Mouse (Mus musculus): ENCODE results near the gene Brms1.

DNA sequence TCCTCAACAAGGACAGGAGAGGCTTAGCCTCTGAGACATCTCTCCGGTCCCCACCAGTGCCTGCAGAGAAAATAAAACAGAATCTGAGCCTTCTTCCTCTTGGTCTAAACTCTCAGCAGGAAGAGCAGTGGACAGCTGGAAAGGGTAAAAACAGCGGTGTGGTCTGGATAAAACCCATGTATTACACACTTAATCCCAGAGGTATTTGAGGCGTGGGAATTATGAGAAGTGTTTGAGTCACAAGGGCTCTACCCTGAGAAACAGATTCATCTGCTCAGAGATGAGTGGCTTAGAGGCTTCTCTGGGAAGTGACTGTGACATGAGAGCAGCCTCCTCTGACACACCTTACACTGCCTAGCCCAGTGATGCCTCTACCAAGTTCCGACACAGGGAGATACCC lies 23.5 kb upstream of the Brms1 start:
- TF ChIP-seq CTCF (IDR thresholded peaks at IDR 0.05; ENCODE audit: control insufficient read depth, insufficient read depth, low read length): no peak
- no peak for TF ChIP-seq POLR2A (IDR thresholded peaks at IDR 0.05; ENCODE audit: borderline replicate concordance, control insufficient read depth, low read depth, low read length)
